ENCODE assay signal across 23 mouse cellular contexts in genomic region chr7:104340744-104341143, GRCm38 (mm10). TPM values are rescaled to one million over a fixed set of nuclear protein-coding genes. Genes with fewer than 3 reads are reported as not detected.
"Had no signal": no experiment of that assay in that cellular context is flagged by ENCODE, and none has a peak within 500 bp of the region (broad histone marks: within the 10 kb centered on the region; RNA-seq: fewer than 3 reads in every experiment).

No protein-coding gene starts in this region.

RNA-seq across cellular contexts. Expression of gene Trim34b, which starts 11.5 kb away (rescaled TPM):
- total RNA-seq: forebrain, postnatal 0 days; gastrocnemius, adult 18-20 months; gastrocnemius, adult 2 months; gastrocnemius, adult 8-10 months; granulocyte monocyte progenitor cell, adult 5-6 weeks had no signal
- polyA plus RNA-seq: cerebellum, adult 2 months; embryonic facial prominence, embryonic 10.5 days; embryonic facial prominence, embryonic 11.5 days; embryonic facial prominence, embryonic 13.5 days; embryonic facial prominence, embryonic 14.5 days; erythroblast, embryonic 14.5 days; forebrain, embryonic 10.5 days; forebrain, embryonic 11.5 days; forebrain, embryonic 12.5 days; forebrain, embryonic 13.5 days; forebrain, embryonic 14.5 days; forebrain, embryonic 15.5 days; forebrain, embryonic 16.5 days; forebrain, postnatal 0 days had no signal

RNA-seq across cellular contexts. Expression of gene Trim12a, which starts 25.5 kb away (rescaled TPM):
- polyA plus RNA-seq: erythroblast, embryonic 14.5 days had no signal

RNA-seq across cellular contexts. Expression of gene Trim30b, which starts 28.9 kb away (rescaled TPM):
- total RNA-seq: gastrocnemius, adult 18-20 months; gastrocnemius, adult 2 months; gastrocnemius, adult 8-10 months; gastrocnemius, postnatal 10 days; gastrocnemius, postnatal 14 days; gastrocnemius, postnatal 25 days; gastrocnemius, postnatal 36 days had no signal
- polyA plus RNA-seq: embryonic facial prominence, embryonic 10.5 days; embryonic facial prominence, embryonic 11.5 days; embryonic facial prominence, embryonic 12.5 days; embryonic facial prominence, embryonic 13.5 days; embryonic facial prominence, embryonic 14.5 days; erythroblast, embryonic 14.5 days; forebrain, embryonic 10.5 days; forebrain, embryonic 11.5 days; forebrain, embryonic 12.5 days; forebrain, embryonic 13.5 days; forebrain, embryonic 14.5 days; forebrain, embryonic 15.5 days; forebrain, embryonic 16.5 days had no signal

RNA-seq across cellular contexts. Expression of gene Trim5, which starts 52.9 kb away (rescaled TPM):
- polyA plus RNA-seq: embryonic facial prominence, embryonic 10.5 days; forebrain, embryonic 11.5 days; forebrain, embryonic 14.5 days had no signal
